11 mouse cellular contexts compared by ENCODE assay signal in the genomic region with DNA sequence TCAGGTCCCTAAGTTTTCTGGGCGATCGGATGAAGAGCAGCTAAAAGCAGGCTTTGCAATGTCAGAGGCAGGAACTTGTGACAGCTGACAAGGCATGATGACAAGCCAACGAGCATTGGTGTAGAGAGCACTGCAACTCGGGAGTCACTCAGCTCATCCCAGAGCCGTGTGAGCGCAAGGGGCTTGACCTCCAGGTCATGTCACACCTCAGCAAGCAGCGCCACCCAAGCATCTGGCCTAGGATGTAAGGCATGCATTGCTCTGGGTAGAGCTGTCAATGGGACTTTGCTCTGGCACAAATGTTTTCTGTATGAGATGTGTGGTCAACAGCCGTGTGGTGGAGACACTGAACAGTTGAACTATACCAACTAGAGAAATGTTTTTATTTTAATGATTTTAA. TPM values are rescaled to one million over a fixed set of nuclear protein-coding genes. Genes with fewer than 3 reads are reported as not detected.
"Had no signal": no experiment of that assay in that cellular context is flagged by ENCODE, and none has a peak within 500 bp of the region (broad histone marks: within the 10 kb centered on the region; RNA-seq: fewer than 3 reads in every experiment).

No protein-coding gene starts in this region.

- H3K4me1 ChIP-seq: limb, embryonic 15.5 days; midbrain, embryonic 10.5 days; neural tube, embryonic 13.5 days had no signal

- DNase-seq: right cerebral cortex, postnatal 4 days; thymus, adult 2 months; thymus, postnatal 25 days had no signal

- H3K9ac ChIP-seq: intestine, embryonic 15.5 days; limb, embryonic 15.5 days; liver, embryonic 14.5 days; neural tube, embryonic 13.5 days; stomach, embryonic 15.5 days had no signal

- ATAC-seq: midbrain, embryonic 16.5 days had no signal

- H3K27ac ChIP-seq: intestine, embryonic 15.5 days; limb, embryonic 15.5 days; liver, embryonic 14.5 days; midbrain, embryonic 10.5 days; neural tube, embryonic 13.5 days; stomach, embryonic 15.5 days had no signal

- H3K9me3 ChIP-seq: intestine, embryonic 15.5 days; limb, embryonic 15.5 days; midbrain, embryonic 10.5 days; neural tube, embryonic 13.5 days; stomach, embryonic 15.5 days had no signal

- H3K36me3 ChIP-seq: intestine, embryonic 15.5 days had no signal

- H3K4me3 ChIP-seq: intestine, embryonic 15.5 days; limb, embryonic 15.5 days; midbrain, embryonic 10.5 days; neural tube, embryonic 13.5 days; stomach, embryonic 15.5 days had no signal

- H3K4me2 ChIP-seq: intestine, embryonic 15.5 days; limb, embryonic 15.5 days; neural tube, embryonic 13.5 days; stomach, embryonic 15.5 days had no signal

- H3K27me3 ChIP-seq: intestine, embryonic 15.5 days; limb, embryonic 15.5 days; neural tube, embryonic 13.5 days; stomach, embryonic 15.5 days had no signal

RNA-seq across cellular contexts. Expression of gene Wnt16, which starts 39.9 kb away (rescaled TPM):
- polyA plus RNA-seq: midbrain, embryonic 16.5 days; testis, adult 2 months had no signal
